Mouse (Mus musculus) midbrain, embryonic 12.5 days (tissue): ENCODE measurements at regions not wholly inside any gene's neighbourhood (a gene's known extent, or its start where the extent isn't known, plus 50 kb on each side); places are given as distances from the start of the nearest gene placed in this dataset.
A peak's percentile ranks its signal among the peaks of the same experiment; 100 is the strongest.

Source experiments
- ATAC-seq: fragments of 200-750 bp; cut with Nextera tagmentation; 2 replicates; pipeline ENCODE4 v1.8.0; 2017; ENCODE audit warnings: low read depth, moderate TSS enrichment, moderate library complexity; ENCODE audit not compliant: low FRiP score
- H3K27ac ChIP-seq: fragments of 300-500 bp; sonication (generic); replicated peaks from 2 replicates; pipeline ENCODE4 v1.5.1; 2016; ENCODE audit warnings: mild to moderate bottlenecking
- H3K27me3 ChIP-seq: fragments of 300-500 bp; sonication (generic); 2 replicates; pipeline ENCODE4 v1.6.1; 2016; ENCODE audit warnings: mild to moderate bottlenecking
- H3K36me3 ChIP-seq: fragments of 300-500 bp; sonication (generic); 2 replicates; pipeline ENCODE4 v1.6.1; 2016
- H3K4me1 ChIP-seq: fragments of 300-500 bp; sonication (generic); 2 replicates; pipeline ENCODE4 v1.6.1; 2016
- H3K4me2 ChIP-seq: fragments of 300-500 bp; sonication (generic); replicated peaks from 2 replicates; pipeline ENCODE4 v1.6.1; 2016; ENCODE audit warnings: mild to moderate bottlenecking, moderate library complexity
- H3K4me3 ChIP-seq: fragments of 300-500 bp; sonication (generic); 2 replicates; pipeline ENCODE4 v1.5.1; 2016; ENCODE audit warnings: mild to moderate bottlenecking
- H3K9ac ChIP-seq: fragments of 300-500 bp; sonication (generic); replicated peaks from 2 replicates; pipeline ENCODE4 v1.6.1; 2016; ENCODE audit warnings: mild to moderate bottlenecking, moderate library complexity
- H3K9me3 ChIP-seq: fragments of 300-500 bp; sonication (generic); 2 replicates; pipeline ENCODE4 v1.6.1; 2016; ENCODE audit warnings: mild to moderate bottlenecking
- WGBS: fragments of 180-500 bp; shearing (Covaris S2); methylation state at CpG from one replicate; pipeline ENCODE4 v1.1.7; 2016; 5-methylcytosine and 5-hydroxymethylcytosine counted together

- no peaks in the 10 kb centered on the region for H3K4me1 ChIP-seq
- no peaks in the 10 kb centered on the region for H3K27me3 ChIP-seq
- no peak overlapping the region for H3K9ac ChIP-seq
- no peak overlapping the region for H3K4me3 ChIP-seq
- H3K9me3 ChIP-seq, result no peaks in the 10 kb centered on the region
- no peak for ATAC-seq
- H3K4me2 ChIP-seq, result no peak overlapping the region
- 87% methylated on average over 4 of the region's 4 CpGs for WGBS
- H3K27ac ChIP-seq, result no peak overlapping the region
- no peaks in the 10 kb centered on the region for H3K36me3 ChIP-seq
Measured at GRCm38 (mm10) chr6:98588979-98589378, 246.4 kb upstream of the Gm765 start.

- no peak for ATAC-seq
- Histone ChIP-seq H3K9ac (no peak overlapping the region), H3K4me1 (no peaks in the 10 kb centered on the region), H3K4me3 (no peak overlapping the region), H3K4me2 (no peak overlapping the region), H3K9me3 (no peaks in the 10 kb centered on the region), H3K27me3 (no peaks in the 10 kb centered on the region), H3K36me3 (no peaks in the 10 kb centered on the region), H3K27ac (no peak overlapping the region)
- 69% methylated on average over 4 of the region's 4 CpGs for WGBS
Measured at GRCm38 (mm10) chr6:98584541-98584940, 242.0 kb upstream of the Gm765 start.

- no peaks in the 10 kb centered on the region for H3K4me1 ChIP-seq
- H3K9ac ChIP-seq, result no peak overlapping the region
- no peak for ATAC-seq
- H3K4me2 ChIP-seq, result no peak overlapping the region
- no peak overlapping the region for H3K27ac ChIP-seq
- WGBS, result 70% methylated on average over 2 of the region's 2 CpGs
- H3K27me3 ChIP-seq, result no peaks in the 10 kb centered on the region
- no peaks in the 10 kb centered on the region for H3K36me3 ChIP-seq
- H3K4me3 ChIP-seq, result no peak overlapping the region
- no peaks in the 10 kb centered on the region for H3K9me3 ChIP-seq
Measured at GRCm38 (mm10) chr6:98582826-98583225, 240.3 kb upstream of the Gm765 start.

GRCm38 (mm10) chr6:98575227-98575626 is 232.7 kb upstream of the Gm765 start:
- 85% methylated on average over 1 of the region's 1 CpGs for WGBS
- Histone ChIP-seq H3K9ac (no peak overlapping the region), H3K4me2 (no peak overlapping the region), H3K36me3 (no peaks in the 10 kb centered on the region), H3K4me3 (no peak overlapping the region), H3K27me3 (no peaks in the 10 kb centered on the region), H3K4me1 (peaks cover 5% of the 10 kb centered on the region; the same call in 1 of the 2 replicates), H3K9me3 (no peaks in the 10 kb centered on the region), H3K27ac (no peak overlapping the region)
- no peak for ATAC-seq

- Histone ChIP-seq H3K4me3 (no peak overlapping the region), H3K9me3 (no peaks in the 10 kb centered on the region), H3K4me2 (no peak overlapping the region), H3K9ac (no peak overlapping the region), H3K27ac (no peak overlapping the region), H3K36me3 (no peaks in the 10 kb centered on the region), H3K27me3 (no peaks in the 10 kb centered on the region), H3K4me1 (no peaks in the 10 kb centered on the region)
- 83% methylated on average over 1 of the region's 1 CpGs for WGBS
- ATAC-seq, result no peak
Measured at GRCm38 (mm10) chr6:98555702-98556101, 213.1 kb upstream of the Gm765 start.

GRCm38 (mm10) chr6:98553922-98554321 is 211.4 kb upstream of the Gm765 start:
- ATAC-seq, result no peak
- no peak overlapping the region for H3K9ac ChIP-seq
- no peak overlapping the region for H3K4me2 ChIP-seq
- no peak overlapping the region for H3K27ac ChIP-seq
- no peaks in the 10 kb centered on the region for H3K9me3 ChIP-seq
- H3K36me3 ChIP-seq, result no peaks in the 10 kb centered on the region
- H3K4me3 ChIP-seq, result no peak overlapping the region
- H3K4me1 ChIP-seq, result 0 out of 2 replicates have a peak, but pooled peaks cover 3% of the 10 kb centered on the region
- 83% methylated on average over 1 of the region's 1 CpGs for WGBS
- H3K27me3 ChIP-seq, result no peaks in the 10 kb centered on the region

GRCm38 (mm10) chr6:98551781-98552180 is 209.2 kb upstream of the Gm765 start:
- no peak for ATAC-seq
- Histone ChIP-seq H3K4me2 (no peak overlapping the region), H3K27me3 (no peaks in the 10 kb centered on the region), H3K9me3 (no peaks in the 10 kb centered on the region), H3K36me3 (no peaks in the 10 kb centered on the region), H3K4me1 (0 out of 2 replicates have a peak, but pooled peaks cover 3% of the 10 kb centered on the region), H3K9ac (no peak overlapping the region), H3K27ac (no peak overlapping the region), H3K4me3 (no peak overlapping the region)
- 85% methylated on average over 3 of the region's 3 CpGs for WGBS

GRCm38 (mm10) chr6:98526882-98527440 is 184.4 kb upstream of the Gm765 start:
- H3K4me2 ChIP-seq, result peak overlapping the region; percentile 38
- WGBS, result 22% methylated on average over 15 of the region's 15 CpGs

GRCm38 (mm10) chr6:98525286-98525685 is 182.7 kb upstream of the Gm765 start:
- no peak for ATAC-seq
- H3K27me3 ChIP-seq, result peaks cover 23% of the 10 kb centered on the region
- no peak overlapping the region for H3K4me3 ChIP-seq
- H3K4me2 ChIP-seq, result no peak overlapping the region
- H3K36me3 ChIP-seq, result no peaks in the 10 kb centered on the region
- H3K4me1 ChIP-seq, result peaks cover 10% of the 10 kb centered on the region
- no peak overlapping the region for H3K27ac ChIP-seq
- H3K9me3 ChIP-seq, result no peaks in the 10 kb centered on the region
- H3K9ac ChIP-seq, result no peak overlapping the region
- WGBS, result 15% methylated on average over 6 of the region's 6 CpGs

More at GRCm38 (mm10) chr6:98526882-98527440, 184.4 kb upstream of the Gm765 start:
- Histone ChIP-seq H3K4me3 (no peak overlapping the region), H3K9ac (no peak overlapping the region), H3K27ac (no peak overlapping the region), H3K4me1 (peaks cover 10% of the 10 kb centered on the region), H3K36me3 (no peaks in the 10 kb centered on the region), H3K27me3 (peaks cover 23% of the 10 kb centered on the region), H3K9me3 (no peaks in the 10 kb centered on the region)
- no peak for ATAC-seq

GRCm38 (mm10) chr6:98524659-98525058 is 182.1 kb upstream of the Gm765 start:
- no peak overlapping the region for H3K4me2 ChIP-seq
- 88% methylated on average over 2 of the region's 2 CpGs for whole genome bisulfite sequencing
- ATAC-seq, result no peak
- no peak overlapping the region for H3K27ac ChIP-seq
- no peaks in the 10 kb centered on the region for H3K36me3 ChIP-seq
- no peak overlapping the region for H3K4me3 ChIP-seq
- peaks cover 23% of the 10 kb centered on the region for H3K27me3 ChIP-seq
- H3K9ac ChIP-seq, result no peak overlapping the region
- H3K9me3 ChIP-seq, result no peaks in the 10 kb centered on the region
- H3K4me1 ChIP-seq, result peaks cover 10% of the 10 kb centered on the region

- no peak for ATAC-seq
- no peaks in the 10 kb centered on the region for H3K9me3 ChIP-seq
- no peak overlapping the region for H3K9ac ChIP-seq
- H3K4me2 ChIP-seq, result no peak overlapping the region
- H3K4me1 ChIP-seq, result peaks cover 12% of the 10 kb centered on the region
- H3K27ac ChIP-seq, result no peak overlapping the region
- 74% methylated on average over 10 of the region's 10 CpGs for WGBS
- no peaks in the 10 kb centered on the region for H3K36me3 ChIP-seq
- no peak overlapping the region for H3K4me3 ChIP-seq
- H3K27me3 ChIP-seq, result 0 out of 2 replicates have a peak, but pooled peaks cover 6% of the 10 kb centered on the region
Measured at GRCm38 (mm10) chr6:98521526-98521925, 179.0 kb upstream of the Gm765 start.

GRCm38 (mm10) chr6:98514826-98515225 is 172.3 kb upstream of the Gm765 start:
- Histone ChIP-seq H3K27me3 (no peaks in the 10 kb centered on the region), H3K9me3 (no peaks in the 10 kb centered on the region), H3K9ac (no peak overlapping the region), H3K27ac (no peak overlapping the region), H3K4me2 (no peak overlapping the region), H3K4me1 (peaks cover 7% of the 10 kb centered on the region), H3K4me3 (no peak overlapping the region), H3K36me3 (no peaks in the 10 kb centered on the region)
- no peak for ATAC-seq
- 87% methylated on average over 3 of the region's 3 CpGs for WGBS

GRCm38 (mm10) chr6:98514376-98514775 is 171.8 kb upstream of the Gm765 start:
- H3K27ac ChIP-seq, result no peak overlapping the region
- no peak overlapping the region for H3K4me2 ChIP-seq
- no peaks in the 10 kb centered on the region for H3K36me3 ChIP-seq
- no peaks in the 10 kb centered on the region for H3K27me3 ChIP-seq
- H3K9me3 ChIP-seq, result no peaks in the 10 kb centered on the region
- WGBS, result 83% methylated on average over 7 of the region's 7 CpGs
- ATAC-seq, result no peak
- H3K9ac ChIP-seq, result no peak overlapping the region
- no peak overlapping the region for H3K4me3 ChIP-seq
- peaks cover 10% of the 10 kb centered on the region for H3K4me1 ChIP-seq
